Mouse (Mus musculus) T-helper 2 cell (primary cell): Measurements from ENCODE around the gene Kcnk13.

Experiments
- in situ Hi-C: fragments of 300-600 bp; cut with MboI, MseI; formaldehyde crosslinking; loops from one replicate; pipeline ENCODE4 v1.15.1; 2025; ENCODE audit warnings: high pct_unique_total_duplicates

Kcnk13 gene

DNA sequence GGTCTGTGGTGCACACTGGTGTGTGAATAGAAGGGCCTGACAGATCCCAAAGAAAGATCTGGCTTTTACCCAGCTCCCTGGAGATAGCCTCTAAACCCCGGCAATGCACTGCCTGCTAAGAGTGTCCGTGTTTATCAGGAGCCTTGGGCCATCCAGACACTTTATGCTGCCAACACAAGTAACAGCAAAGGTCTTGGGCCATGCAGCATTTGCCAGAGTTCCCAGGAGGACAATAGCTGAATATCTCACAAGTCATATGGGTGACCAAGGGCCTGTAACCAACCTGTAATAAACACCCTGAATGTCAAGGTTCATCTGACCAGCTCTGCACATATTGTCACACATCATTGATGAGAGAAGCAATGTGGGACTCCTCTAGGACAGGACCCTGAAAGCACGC is 123.7 kb downstream of the Kcnk13 start:
- in situ Hi-C loops, result no loop called here

DNA sequence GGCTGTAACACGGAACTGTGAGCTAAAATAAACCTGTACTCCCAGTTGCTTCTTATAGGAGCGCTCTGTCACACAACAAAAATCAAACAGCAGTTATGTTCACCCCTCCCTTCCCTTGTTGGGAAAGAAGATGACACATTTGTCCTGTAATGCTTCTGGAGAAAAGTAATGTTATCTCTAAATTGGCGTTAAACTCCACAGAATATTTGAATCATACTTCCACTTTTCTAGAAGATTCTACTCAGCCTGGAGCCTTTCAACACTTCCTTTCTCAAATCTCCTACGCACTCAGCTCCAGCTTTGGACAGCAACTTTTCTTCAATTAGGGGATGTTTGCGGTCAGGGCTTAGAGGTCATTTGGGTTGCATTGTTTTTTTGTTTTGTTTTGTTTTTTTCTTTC is 125.0 kb downstream of the Kcnk13 start:
- in situ Hi-C loops, result no loop called here

DNA sequence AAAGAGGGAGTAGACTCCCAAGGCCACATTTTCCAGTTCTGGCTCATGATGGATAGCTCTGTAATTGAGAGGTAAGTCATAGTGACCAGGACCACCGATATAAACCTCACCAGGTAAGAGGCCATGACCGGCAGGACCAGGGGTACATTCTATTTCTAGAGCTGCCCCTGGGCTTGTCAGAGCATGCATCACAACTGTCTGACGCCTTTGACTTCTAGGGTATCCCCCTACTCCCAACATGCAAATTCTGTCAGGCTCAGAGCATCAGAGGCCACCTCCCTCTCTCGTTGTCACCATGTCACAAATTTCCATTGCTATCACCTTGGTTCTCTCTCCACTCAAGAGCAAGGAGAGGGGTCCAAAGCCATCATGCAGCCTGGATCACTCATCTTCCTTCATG is 126.5 kb downstream of the Kcnk13 start:
- in situ Hi-C loops, result no loop called here

DNA sequence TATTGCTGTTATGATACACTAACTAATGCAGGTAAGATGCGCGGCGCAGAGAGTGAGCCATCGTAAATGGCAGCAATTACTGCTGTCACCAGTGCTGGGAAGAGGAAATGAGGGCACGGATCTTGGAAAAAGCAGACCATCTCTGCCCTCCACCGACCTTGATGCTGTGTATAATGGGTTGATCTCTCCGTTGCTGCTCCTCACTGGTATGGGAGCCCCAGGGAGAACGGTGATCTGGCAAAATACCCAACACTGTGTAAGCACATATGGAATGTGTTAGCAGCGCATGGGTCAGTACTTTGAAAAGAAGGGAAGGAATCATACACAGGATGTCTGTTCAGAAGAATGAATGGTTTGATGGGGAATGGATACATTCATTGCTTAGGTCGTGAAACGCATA is 128.7 kb downstream of the Kcnk13 start:
- in situ Hi-C loops, result no loop called here

DNA sequence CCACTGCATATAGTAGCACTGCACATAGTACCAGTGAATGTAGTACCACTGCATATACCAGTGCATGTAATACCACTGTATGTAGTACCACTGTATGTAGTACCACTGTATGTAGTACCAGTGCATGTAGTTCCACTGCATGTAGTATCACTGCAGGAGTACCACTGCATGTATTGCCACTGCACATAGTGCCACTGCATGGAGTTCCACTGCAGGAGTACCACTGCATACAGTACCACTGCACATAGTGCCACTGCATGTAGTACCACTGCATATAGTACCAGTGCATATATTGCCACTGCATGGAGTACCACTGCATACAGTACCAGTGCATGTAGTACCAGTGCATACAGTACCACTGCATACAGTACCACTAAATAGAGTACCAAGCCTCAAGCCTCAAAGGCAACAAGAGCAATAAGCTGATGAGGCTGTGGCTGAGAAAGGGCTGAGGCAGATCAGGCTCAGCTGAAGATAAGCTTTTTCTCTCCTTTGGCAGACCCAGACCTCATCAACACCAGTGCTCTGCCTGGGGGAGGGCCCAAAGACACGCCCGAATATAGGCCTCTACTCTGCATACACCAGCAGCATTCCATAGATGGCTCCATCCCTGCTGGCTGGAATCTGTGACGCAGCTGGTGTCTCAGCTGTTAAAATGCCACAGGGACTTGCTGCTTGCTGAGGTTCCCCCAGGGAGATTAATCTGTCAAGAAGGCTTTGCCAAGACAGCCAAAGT is 135.8 kb downstream of the Kcnk13 start:
- in situ Hi-C loops, result loop anchor here (10.0 kb wide), 1 partner anchor 535 kb away; the partner anchor contains the start of gene Foxn3

GRCm38 (mm10) chr12:100100707-100101030 is 136.4 kb downstream of the Kcnk13 start:
- in situ Hi-C loops, result loop anchor here (10.0 kb wide), 1 partner anchor 536 kb away; the partner anchor contains the start of gene Foxn3

- in situ Hi-C loops, result loop anchor here (10.0 kb wide), 1 partner anchor 537 kb away; the partner anchor contains the start of gene Foxn3
Measured at GRCm38 (mm10) chr12:100101651-100102050, 137.4 kb downstream of the Kcnk13 start.

- in situ Hi-C loops, result loop anchor here (10.0 kb wide), 1 partner anchor 540 kb away; the partner anchor contains the start of gene Foxn3
Measured at GRCm38 (mm10) chr12:100104530-100104929, 140.2 kb downstream of the Kcnk13 start.

DNA sequence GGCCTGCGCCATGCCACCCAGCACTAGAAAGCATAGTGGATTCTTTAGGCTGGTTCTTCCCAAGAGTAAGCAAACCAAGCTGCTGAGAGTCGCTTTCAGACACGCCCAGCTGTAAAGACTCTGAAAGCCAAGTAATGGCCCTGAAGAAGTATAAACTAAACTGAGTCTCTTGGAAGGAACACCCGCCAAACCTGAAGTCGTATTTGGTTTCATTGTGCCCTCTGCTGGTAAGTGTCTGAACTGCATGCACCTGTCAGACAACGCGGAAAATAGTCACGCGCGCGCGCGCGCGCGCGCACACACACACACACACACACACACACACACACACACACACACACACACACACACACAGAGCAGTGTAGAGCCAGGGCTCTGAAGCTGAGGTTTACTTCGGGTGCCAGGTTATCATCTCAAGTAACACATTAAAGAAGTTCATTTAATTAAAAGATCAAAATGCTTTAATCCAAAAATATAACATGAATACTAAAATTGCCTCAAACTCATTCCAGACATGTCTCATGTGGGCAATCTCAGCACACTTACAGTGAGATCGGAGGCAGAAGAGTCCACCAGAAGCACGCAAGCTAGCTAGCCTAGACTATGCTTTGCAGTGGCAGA is 142.1 kb downstream of the Kcnk13 start:
- in situ Hi-C loops, result loop anchor here (5.0 to 10.0 kb wide), 2 partner anchors 134 to 542 kb away; partner anchors contain the start of gene Foxn3

GRCm38 (mm10) chr12:100107436-100107835 is 143.1 kb downstream of the Kcnk13 start:
- in situ Hi-C loops, result loop anchor here (5.0 to 10.0 kb wide), 2 partner anchors 135 to 543 kb away; partner anchors contain the start of gene Foxn3

- in situ Hi-C loops, result loop anchor here (5.0 to 10.0 kb wide), 2 partner anchors 138 to 545 kb away; partner anchors contain the start of gene Foxn3
Measured at GRCm38 (mm10) chr12:100109986-100110696, 145.8 kb downstream of the Kcnk13 start, which contains the start of gene Psmc1. TSS of gene Psmc1 (plus strand) at chr12:100110154.
